Mouse (Mus musculus): ENCODE data around the gene Asb2.

GRCm38 (mm10) chr12:103301645-103302044 is 54.2 kb downstream of the Asb2 start:
- TF ChIP-seq CTCF (IDR thresholded peaks at IDR 0.05; ENCODE audit: low read depth, low read length) (peak; percentile 51), TAL1 (conservative IDR thresholded peaks at IDR 0.05; ENCODE audit: low read depth, low read length) (no peak), GATA1 (IDR thresholded peaks at IDR 0.05; ENCODE audit: borderline replicate concordance, low read length) (no peak), POLR2AphosphoS5 (IDR thresholded peaks at IDR 0.05; ENCODE audit: insufficient replicate concordance, low read depth, low read length) (no peak), GATA2 (IDR thresholded peaks at IDR 0.05; ENCODE audit: borderline replicate concordance, low read depth, low read length) (no peak)

All from G1E (cell line).